Mouse (Mus musculus): Measurements from ENCODE around the gene Islr2. TPM values are rescaled to one million over a fixed set of nuclear protein-coding genes. Genes with fewer than 3 reads are reported as not detected.

Gene Islr2
- polyA plus RNA-seq, 1 experiment from 2014 or later = not detected

DNA sequence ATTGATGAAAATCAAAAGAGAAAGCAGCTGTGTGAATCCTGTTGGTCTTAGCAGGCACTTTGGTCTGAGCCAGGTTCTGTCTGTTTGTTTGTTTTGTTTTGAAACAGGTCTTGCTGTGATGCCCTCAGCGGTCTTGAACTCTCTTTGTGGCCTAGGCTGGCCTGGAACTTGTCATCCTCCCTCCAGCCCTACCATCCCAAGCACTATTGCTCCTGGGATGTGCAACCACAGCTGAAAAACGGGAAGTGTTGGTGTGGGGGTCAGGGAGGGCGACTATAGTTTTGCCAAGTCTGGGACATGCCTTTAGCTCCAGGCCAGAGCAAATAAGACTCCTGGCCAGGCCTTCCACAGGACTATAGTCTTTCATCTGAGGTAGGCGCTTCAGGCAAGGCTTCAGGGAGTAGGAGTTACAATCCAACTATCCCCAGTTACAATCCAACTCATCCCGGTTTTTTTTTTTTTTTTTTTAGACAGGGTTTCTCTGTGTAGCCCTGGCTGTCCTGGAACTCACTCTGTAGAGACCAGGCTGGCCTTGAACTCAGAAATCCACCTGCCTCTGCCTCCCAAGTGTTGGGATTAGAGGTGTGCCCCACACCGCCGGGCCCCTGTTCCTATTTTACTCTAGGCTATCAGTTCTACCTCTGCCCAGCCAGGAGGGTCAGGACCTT, 44.8 kb upstream of the Islr2 start:
- no peak for TF ChIP-seq EP300 (IDR thresholded peaks at IDR 0.05; ENCODE audit: low read depth)
- TF ChIP-seq CTCF (IDR thresholded peaks at IDR 0.05; ENCODE audit: low read depth) = no peak
- no peaks in the 10 kb centered on the region for H3K9me3 ChIP-seq (ENCODE audit: low read length)
- H3K4me1 ChIP-seq (ENCODE audit: insufficient read depth) = peaks cover 26% of the 10 kb centered on the region
- WGBS (ENCODE audit: insufficient replicate concordance) = 5% methylated on average over 7 of the region's 7 CpGs
- peak; percentile 42 for DNase-seq
- peak overlapping the region; percentile 84 for H3K4me2 ChIP-seq (ENCODE audit: low read depth, low read length)
- peaks cover 10% of the 10 kb centered on the region for H3K36me3 ChIP-seq (replicated peaks; ENCODE audit: insufficient read depth, low read length)
- H3K27me3 ChIP-seq (ENCODE audit: insufficient read depth, low read length) = no peaks in the 10 kb centered on the region
- H3K4me3 ChIP-seq (ENCODE audit: low read depth, low read length) = peak overlapping the region; percentile 80
- no peak for ATAC-seq
- H3K9ac ChIP-seq (replicated peaks) = peak overlapping the region; percentile 86
- peak overlapping the region; percentile 95 for H3K27ac ChIP-seq (ENCODE audit: low read depth)

DNA sequence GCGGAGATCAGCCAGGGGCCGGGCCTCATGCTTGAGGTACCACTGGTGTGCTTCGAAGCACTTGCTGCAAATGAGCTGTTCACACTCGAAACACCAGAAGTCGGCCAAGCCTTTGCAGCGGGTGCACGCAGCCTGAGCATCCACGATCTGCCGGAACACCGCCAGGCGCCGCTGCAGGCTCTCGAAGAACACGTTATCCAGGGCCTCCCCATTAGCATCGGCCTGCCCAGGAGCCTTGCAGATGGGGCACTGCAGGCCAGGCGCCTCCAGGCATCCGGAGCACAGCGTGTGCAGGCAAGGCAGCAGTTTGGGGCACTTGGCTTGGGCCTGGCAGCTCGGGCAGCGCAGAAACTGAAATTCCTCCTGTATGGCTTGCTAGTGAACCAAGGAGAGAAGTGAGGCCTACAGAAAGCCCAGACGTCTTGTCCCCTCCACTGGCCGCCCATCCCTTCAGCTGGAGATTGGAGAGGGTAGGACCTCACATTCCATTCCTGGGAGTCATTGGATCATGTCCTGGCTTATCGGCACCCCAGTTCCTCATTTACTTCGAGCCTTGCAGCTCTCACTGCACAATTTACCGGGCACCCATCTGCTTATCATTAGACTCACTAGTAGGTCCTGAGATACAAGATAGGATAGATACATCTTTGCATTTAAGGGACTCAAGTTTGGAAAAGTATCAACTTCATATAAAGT, 43.1 kb upstream of the Islr2 start:
- TF ChIP-seq EP300 (IDR thresholded peaks at IDR 0.05; ENCODE audit: low read depth) = no peak
- TF ChIP-seq CTCF (IDR thresholded peaks at IDR 0.05; ENCODE audit: low read depth) = peak; percentile 95
- H3K27ac ChIP-seq (ENCODE audit: low read depth) = peak overlapping the region; percentile 74
- H3K9ac ChIP-seq (replicated peaks) = peak overlapping the region; percentile 86
- H3K4me2 ChIP-seq (ENCODE audit: low read depth, low read length) = peak overlapping the region; percentile 84
- peaks cover 41% of the 10 kb centered on the region for H3K4me1 ChIP-seq (ENCODE audit: insufficient read depth)
- WGBS (ENCODE audit: insufficient replicate concordance) = 12% methylated on average over 25 of the region's 25 CpGs
- H3K4me3 ChIP-seq (ENCODE audit: low read depth, low read length) = peak overlapping the region; percentile 80
- H3K9me3 ChIP-seq (ENCODE audit: low read length) = no peaks in the 10 kb centered on the region
- peak; percentile 77 for ATAC-seq
- no peaks in the 10 kb centered on the region for H3K27me3 ChIP-seq (ENCODE audit: insufficient read depth, low read length)
- DNase-seq = peak; percentile 88
- H3K36me3 ChIP-seq (replicated peaks; ENCODE audit: insufficient read depth, low read length) = peaks cover 25% of the 10 kb centered on the region

GRCm38 (mm10) chr9:58246083-58246591, 42.0 kb upstream of the Islr2 start:
- no peak for DNase-seq
- ATAC-seq = no peak
- peak overlapping the region; percentile 56; the same call in 1 of the 2 replicates for H3K27ac ChIP-seq (ENCODE audit: low read depth)
- H3K4me3 ChIP-seq (ENCODE audit: low read depth, low read length) = peak overlapping the region; percentile 80
- peak; percentile 88 for TF ChIP-seq EP300 (IDR thresholded peaks at IDR 0.05; ENCODE audit: low read depth)
- no peak for TF ChIP-seq CTCF (IDR thresholded peaks at IDR 0.05; ENCODE audit: low read depth)
- H3K9me3 ChIP-seq (ENCODE audit: low read length) = no peaks in the 10 kb centered on the region
- H3K4me1 ChIP-seq (ENCODE audit: insufficient read depth) = peaks cover 52% of the 10 kb centered on the region
- H3K36me3 ChIP-seq (replicated peaks; ENCODE audit: insufficient read depth, low read length) = peaks cover 27% of the 10 kb centered on the region
- peak overlapping the region; percentile 52 for H3K9ac ChIP-seq (replicated peaks)
- WGBS (ENCODE audit: insufficient replicate concordance) = 26% methylated on average over 4 of the region's 4 CpGs
- peak overlapping the region; percentile 84 for H3K4me2 ChIP-seq (ENCODE audit: low read depth, low read length)
- H3K27me3 ChIP-seq (ENCODE audit: insufficient read depth, low read length) = no peaks in the 10 kb centered on the region

DNA sequence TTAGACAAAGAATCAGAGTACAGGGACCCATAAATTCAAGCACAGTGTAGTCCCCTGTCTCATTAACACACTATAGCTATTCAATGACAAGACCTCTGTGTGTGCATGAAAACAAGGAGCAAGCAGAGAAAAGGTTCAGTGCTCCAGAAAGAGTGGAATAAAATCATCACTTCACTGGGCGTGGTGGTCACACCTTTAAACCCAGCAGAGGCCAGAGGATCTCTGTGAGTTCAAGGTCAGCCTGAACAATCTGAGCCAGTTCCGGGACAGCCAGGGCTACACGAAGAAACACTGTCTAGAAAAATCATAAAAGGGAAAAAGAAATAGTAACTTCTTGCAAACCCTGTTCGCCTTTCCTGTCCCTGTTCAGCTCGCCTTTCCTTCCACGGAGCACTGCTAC, 39.6 kb upstream of the Islr2 start:
- peaks cover 38% of the 10 kb centered on the region for H3K36me3 ChIP-seq (replicated peaks; ENCODE audit: insufficient read depth, low read length)
- 71% methylated on average over 6 of the region's 6 CpGs for WGBS (ENCODE audit: insufficient replicate concordance)
- H3K4me3 ChIP-seq (ENCODE audit: low read depth, low read length) = no peak overlapping the region
- no peaks in the 10 kb centered on the region for H3K9me3 ChIP-seq (ENCODE audit: low read length)
- no peaks in the 10 kb centered on the region for H3K27me3 ChIP-seq (ENCODE audit: insufficient read depth, low read length)
- DNase-seq (no peak), ATAC-seq (no peak)
- H3K9ac ChIP-seq (replicated peaks) = 0 out of 2 replicates have a peak overlapping the region, but pooled peaks have one; percentile 4
- 0 out of 2 replicates have a peak overlapping the region, but pooled peaks have one; percentile 35 for H3K4me2 ChIP-seq (ENCODE audit: low read depth, low read length)
- H3K27ac ChIP-seq (ENCODE audit: low read depth) = no peak overlapping the region
- no peak for TF ChIP-seq EP300 (IDR thresholded peaks at IDR 0.05; ENCODE audit: low read depth)
- no peak for TF ChIP-seq CTCF (IDR thresholded peaks at IDR 0.05; ENCODE audit: low read depth)
- H3K4me1 ChIP-seq (ENCODE audit: insufficient read depth) = peaks cover 44% of the 10 kb centered on the region

- WGBS (ENCODE audit: insufficient replicate concordance) = 61% methylated on average over 5 of the region's 5 CpGs
- H3K4me1 ChIP-seq (ENCODE audit: insufficient read depth) = peaks cover 41% of the 10 kb centered on the region
- peak overlapping the region; percentile 44 for H3K4me2 ChIP-seq (ENCODE audit: low read depth, low read length)
- 0 out of 2 replicates have a peak overlapping the region, but pooled peaks have one; percentile 17 for H3K9ac ChIP-seq (replicated peaks)
- H3K9me3 ChIP-seq (ENCODE audit: low read length) = no peaks in the 10 kb centered on the region
- TF ChIP-seq CTCF (IDR thresholded peaks at IDR 0.05; ENCODE audit: low read depth) (no peak), EP300 (IDR thresholded peaks at IDR 0.05; ENCODE audit: low read depth) (no peak)
- ATAC-seq (no peak), DNase-seq (no peak)
- no peak overlapping the region for H3K4me3 ChIP-seq (ENCODE audit: low read depth, low read length)
- H3K36me3 ChIP-seq (replicated peaks; ENCODE audit: insufficient read depth, low read length) = peaks cover 38% of the 10 kb centered on the region
- H3K27ac ChIP-seq (ENCODE audit: low read depth) = peak overlapping the region; percentile 17; the same call in 1 of the 2 replicates
- no peaks in the 10 kb centered on the region for H3K27me3 ChIP-seq (ENCODE audit: insufficient read depth, low read length)
Observed at GRCm38 (mm10) chr9:58242696-58243095, 38.6 kb upstream of the Islr2 start.
